Mouse (Mus musculus) embryonic fibroblast, embryonic 13.5 days (primary cell): ENCODE data around the gene Cped1.

ENCODE experiments used
- CTCF ChIP-seq: IDR thresholded peaks from 2 replicates; pipeline ENCODE4 v1.5.1; 2011; ENCODE audit warnings: mild to moderate bottlenecking, control low read depth, low read length, moderate library complexity, borderline replicate concordance; ENCODE audit not compliant: insufficient read depth
- POLR2A ChIP-seq: IDR thresholded peaks from 2 replicates; pipeline ENCODE4 v1.6.1; 2011; ENCODE audit warnings: low read depth, mild to moderate bottlenecking, control low read depth, low read length, moderate library complexity

GRCm38 (mm10) chr6:22000881-22001280, 15.2 kb downstream of the Cped1 start:
- no peak for TF ChIP-seq CTCF
- TF ChIP-seq POLR2A, result no peak
